Mouse (Mus musculus): ENCODE measurements around the gene Jhy. TPM values are rescaled to one million over a fixed set of nuclear protein-coding genes. Genes with fewer than 3 reads are reported as not detected.

The Jhy gene
- polyA plus RNA-seq, 1 experiment from 2014 or later: 0.99 TPM

- H3K4me2 ChIP-seq (replicated peaks): no peak overlapping the region
- ATAC-seq (replicated peaks): no peak
- no peaks in the 10 kb centered on the region for H3K27me3 ChIP-seq
- WGBS: 29% methylated on average over 6 of the region's 6 CpGs
- no peak overlapping the region for H3K9ac ChIP-seq (replicated peaks)
- no peak overlapping the region for H3K27ac ChIP-seq (replicated peaks)
- H3K4me3 ChIP-seq: no peak overlapping the region
- H3K36me3 ChIP-seq: no peaks in the 10 kb centered on the region
- no peaks in the 10 kb centered on the region for H3K9me3 ChIP-seq
- no peaks in the 10 kb centered on the region for H3K4me1 ChIP-seq
Measured at GRCm38 (mm10) chr9:40982480-40982879, 18.6 kb upstream of the Jhy start.

- WGBS: 82% methylated on average over 11 of the region's 11 CpGs
- Histone ChIP-seq H3K9ac (replicated peaks) (no peak overlapping the region), H3K4me2 (replicated peaks) (no peak overlapping the region), H3K27ac (replicated peaks) (no peak overlapping the region), H3K4me3 (no peak overlapping the region), H3K4me1 (no peaks in the 10 kb centered on the region), H3K27me3 (no peaks in the 10 kb centered on the region; the same call in 1 of the 2 replicates), H3K36me3 (no peaks in the 10 kb centered on the region), H3K9me3 (no peaks in the 10 kb centered on the region)
- no peak for ATAC-seq (replicated peaks)
Measured at GRCm38 (mm10) chr9:40974042-40974801, 10.3 kb upstream of the Jhy start.

GRCm38 (mm10) chr9:40964418-40964714 lies 448 bp upstream of the Jhy start:
- Histone ChIP-seq H3K4me3 (peak overlapping the region; percentile 49), H3K9ac (replicated peaks) (peak overlapping the region; percentile 59), H3K27me3 (peaks cover 16% of the 10 kb centered on the region; the same call in 1 of the 2 replicates), H3K4me1 (peaks cover 11% of the 10 kb centered on the region), H3K9me3 (no peaks in the 10 kb centered on the region), H3K36me3 (no peaks in the 10 kb centered on the region), H3K4me2 (replicated peaks) (peak overlapping the region; percentile 95), H3K27ac (replicated peaks) (no peak overlapping the region)
- ATAC-seq (replicated peaks): 0 out of 2 replicates have a peak, but pooled peaks have one; percentile 48
- 17% methylated on average over 7 of the region's 7 CpGs for WGBS

GRCm38 (mm10) chr9:40961401-40961800 lies 2.5 kb downstream of the Jhy start:
- H3K9ac ChIP-seq (replicated peaks): no peak overlapping the region
- H3K27me3 ChIP-seq: peaks cover 21% of the 10 kb centered on the region; the same call in 1 of the 2 replicates
- H3K4me3 ChIP-seq: no peak overlapping the region
- H3K27ac ChIP-seq (replicated peaks): no peak overlapping the region
- no peaks in the 10 kb centered on the region for H3K36me3 ChIP-seq
- no peaks in the 10 kb centered on the region for H3K9me3 ChIP-seq
- no peak overlapping the region for H3K4me2 ChIP-seq (replicated peaks)
- 22% methylated on average over 3 of the region's 3 CpGs for WGBS
- ATAC-seq (replicated peaks): no peak
- H3K4me1 ChIP-seq: peaks cover 11% of the 10 kb centered on the region

GRCm38 (mm10) chr9:40949039-40949615 lies 14.8 kb downstream of the Jhy start:
- Histone ChIP-seq H3K4me3 (peak overlapping the region; percentile 6; the same call in 1 of the 2 replicates), H3K4me2 (replicated peaks) (peak overlapping the region; percentile 27), H3K9me3 (no peaks in the 10 kb centered on the region), H3K27ac (replicated peaks) (no peak overlapping the region), H3K36me3 (no peaks in the 10 kb centered on the region), H3K27me3 (no peaks in the 10 kb centered on the region), H3K9ac (replicated peaks) (no peak overlapping the region), H3K4me1 (peaks cover 6% of the 10 kb centered on the region; the same call in 1 of the 2 replicates)
- 23% methylated on average over 18 of the region's 18 CpGs for WGBS
- ATAC-seq (replicated peaks): no peak

- no peaks in the 10 kb centered on the region for H3K36me3 ChIP-seq
- no peak for ATAC-seq (replicated peaks)
- H3K4me3 ChIP-seq: no peak overlapping the region
- no peak overlapping the region for H3K27ac ChIP-seq (replicated peaks)
- H3K4me1 ChIP-seq: peaks cover 6% of the 10 kb centered on the region; the same call in 1 of the 2 replicates
- no peaks in the 10 kb centered on the region for H3K9me3 ChIP-seq
- no peak overlapping the region for H3K4me2 ChIP-seq (replicated peaks)
- H3K27me3 ChIP-seq: no peaks in the 10 kb centered on the region
- 93% methylated on average over 6 of the region's 6 CpGs for WGBS
- no peak overlapping the region for H3K9ac ChIP-seq (replicated peaks)
Measured at GRCm38 (mm10) chr9:40948473-40948872, 15.4 kb downstream of the Jhy start.

- no peak for ATAC-seq (replicated peaks)
- H3K4me3 ChIP-seq: no peak overlapping the region
- no peak overlapping the region for H3K9ac ChIP-seq (replicated peaks)
- WGBS: 83% methylated on average over 4 of the region's 4 CpGs
- H3K4me1 ChIP-seq: peaks cover 6% of the 10 kb centered on the region; the same call in 1 of the 2 replicates
- H3K27ac ChIP-seq (replicated peaks): no peak overlapping the region
- H3K4me2 ChIP-seq (replicated peaks): no peak overlapping the region
- H3K9me3 ChIP-seq: no peaks in the 10 kb centered on the region
- no peaks in the 10 kb centered on the region for H3K36me3 ChIP-seq
- H3K27me3 ChIP-seq: no peaks in the 10 kb centered on the region
Measured at GRCm38 (mm10) chr9:40947131-40947530, 16.8 kb downstream of the Jhy start.

- H3K4me1 ChIP-seq: no peaks in the 10 kb centered on the region
- H3K9me3 ChIP-seq: no peaks in the 10 kb centered on the region
- no peak overlapping the region for H3K4me2 ChIP-seq (replicated peaks)
- no peaks in the 10 kb centered on the region for H3K27me3 ChIP-seq
- no peak overlapping the region for H3K4me3 ChIP-seq
- WGBS: 58% methylated on average over 7 of the region's 7 CpGs
- ATAC-seq (replicated peaks): no peak
- no peak overlapping the region for H3K9ac ChIP-seq (replicated peaks)
- no peak overlapping the region for H3K27ac ChIP-seq (replicated peaks)
- H3K36me3 ChIP-seq: no peaks in the 10 kb centered on the region
Measured at GRCm38 (mm10) chr9:40937425-40937824, 26.5 kb downstream of the Jhy start.

GRCm38 (mm10) chr9:40933323-40933722 lies 30.6 kb downstream of the Jhy start:
- Histone ChIP-seq H3K9ac (replicated peaks) (no peak overlapping the region), H3K4me1 (peaks cover 1% of the 10 kb centered on the region; the same call in 1 of the 2 replicates), H3K27me3 (no peaks in the 10 kb centered on the region), H3K9me3 (no peaks in the 10 kb centered on the region), H3K27ac (replicated peaks) (no peak overlapping the region), H3K4me3 (no peak overlapping the region), H3K36me3 (no peaks in the 10 kb centered on the region), H3K4me2 (replicated peaks) (no peak overlapping the region)
- no peak for ATAC-seq (replicated peaks)
- WGBS: 67% methylated on average over 3 of the region's 3 CpGs

GRCm38 (mm10) chr9:40927351-40927980 lies 36.5 kb downstream of the Jhy start:
- 0 out of 2 replicates have a peak overlapping the region, but pooled peaks have one; percentile 1 for H3K4me2 ChIP-seq (replicated peaks)
- no peak overlapping the region for H3K4me3 ChIP-seq
- peaks cover 13% of the 10 kb centered on the region for H3K4me1 ChIP-seq
- no peak overlapping the region for H3K27ac ChIP-seq (replicated peaks)
- no peaks in the 10 kb centered on the region for H3K27me3 ChIP-seq
- no peak for ATAC-seq (replicated peaks)
- H3K9me3 ChIP-seq: no peaks in the 10 kb centered on the region
- H3K36me3 ChIP-seq: no peaks in the 10 kb centered on the region
- 42% methylated on average over 17 of the region's 17 CpGs for WGBS
- no peak overlapping the region for H3K9ac ChIP-seq (replicated peaks)

- no peak overlapping the region for H3K4me3 ChIP-seq
- H3K4me1 ChIP-seq: no peaks in the 10 kb centered on the region; the same call in 1 of the 2 replicates
- no peaks in the 10 kb centered on the region for H3K9me3 ChIP-seq
- 20% methylated on average over 12 of the region's 12 CpGs for WGBS
- H3K27me3 ChIP-seq: no peaks in the 10 kb centered on the region
- H3K4me2 ChIP-seq (replicated peaks): no peak overlapping the region
- H3K9ac ChIP-seq (replicated peaks): no peak overlapping the region
- no peak overlapping the region for H3K27ac ChIP-seq (replicated peaks)
- no peak for ATAC-seq (replicated peaks)
- H3K36me3 ChIP-seq: no peaks in the 10 kb centered on the region
Measured at GRCm38 (mm10) chr9:40917871-40918613, 45.9 kb downstream of the Jhy start.

GRCm38 (mm10) chr9:40908915-40909314 lies 55.0 kb downstream of the Jhy start:
- no peak overlapping the region for H3K9ac ChIP-seq (replicated peaks)
- no peak overlapping the region for H3K4me3 ChIP-seq
- no peaks in the 10 kb centered on the region for H3K9me3 ChIP-seq
- WGBS: 6% methylated on average over 7 of the region's 7 CpGs
- ATAC-seq (replicated peaks): no peak
- H3K4me1 ChIP-seq: 0 out of 2 replicates have a peak, but pooled peaks cover 4% of the 10 kb centered on the region
- peaks cover 12% of the 10 kb centered on the region for H3K27me3 ChIP-seq
- H3K4me2 ChIP-seq (replicated peaks): no peak overlapping the region
- H3K36me3 ChIP-seq: no peaks in the 10 kb centered on the region
- H3K27ac ChIP-seq (replicated peaks): no peak overlapping the region
